Mouse (Mus musculus) midbrain, embryonic 13.5 days (tissue): Measurements from ENCODE around the gene Cdh12. TPM values are rescaled to one million over a fixed set of nuclear protein-coding genes. Genes with fewer than 3 reads are reported as not detected.

Experiments used
- ATAC-seq: fragments of 200-750 bp; cut with Nextera tagmentation; 2 replicates; pipeline ENCODE4 v1.8.0; 2017; ENCODE audit warnings: mild to moderate bottlenecking, moderate TSS enrichment, moderate library complexity
- H3K27ac ChIP-seq: fragments of 300-500 bp; sonication (generic); 2 replicates; pipeline ENCODE4 v1.5.1; 2015; ENCODE audit warnings: inconsistent platforms, mild to moderate bottlenecking, moderate library complexity
- H3K27me3 ChIP-seq: fragments of 300-500 bp; sonication (generic); 2 replicates; pipeline ENCODE4 v1.6.1; 2015; ENCODE audit warnings: mild to moderate bottlenecking, inconsistent platforms
- H3K36me3 ChIP-seq: fragments of 300-500 bp; sonication (generic); 2 replicates; pipeline ENCODE4 v1.6.1; 2015; ENCODE audit warnings: mild to moderate bottlenecking, inconsistent platforms
- H3K4me1 ChIP-seq: fragments of 300-500 bp; sonication (generic); replicated peaks from 2 replicates; pipeline ENCODE4 v1.6.1; 2015; ENCODE audit warnings: inconsistent platforms
- H3K4me2 ChIP-seq: fragments of 300-500 bp; sonication (generic); replicated peaks from 2 replicates; pipeline ENCODE4 v1.6.1; 2015; ENCODE audit warnings: moderate library complexity, mild to moderate bottlenecking, inconsistent platforms
- H3K4me3 ChIP-seq: fragments of 300-500 bp; sonication (generic); replicated peaks from 2 replicates; pipeline ENCODE4 v1.5.1; 2015; ENCODE audit warnings: mild to moderate bottlenecking, inconsistent platforms
- H3K9ac ChIP-seq: fragments of 300-500 bp; sonication (generic); replicated peaks from 2 replicates; pipeline ENCODE4 v1.6.1; 2015; ENCODE audit warnings: mild to moderate bottlenecking, inconsistent platforms
- H3K9me3 ChIP-seq: fragments of 300-500 bp; sonication (generic); 2 replicates; pipeline ENCODE4 v1.6.1; 2016; ENCODE audit warnings: mild to moderate bottlenecking, inconsistent platforms
- WGBS: fragments of 180-500 bp; shearing (Covaris S2); methylation state at CpG from one replicate; pipeline ENCODE4 v1.1.7; 2015; 5-methylcytosine and 5-hydroxymethylcytosine counted together
- polyA plus RNA-seq: library from polyadenylated mRNA; unstranded; fragments of >200 nt; fragmentation: Nextera tagmentation; extraction: Ambion mirVana; gene quantifications from 2 replicates; pipeline ENCODE4 v1.2.1, GENCODE M21; 2015

Cdh12 gene
- polyA plus RNA-seq, 1 experiment from 2014 or later: 2.7 TPM

DNA sequence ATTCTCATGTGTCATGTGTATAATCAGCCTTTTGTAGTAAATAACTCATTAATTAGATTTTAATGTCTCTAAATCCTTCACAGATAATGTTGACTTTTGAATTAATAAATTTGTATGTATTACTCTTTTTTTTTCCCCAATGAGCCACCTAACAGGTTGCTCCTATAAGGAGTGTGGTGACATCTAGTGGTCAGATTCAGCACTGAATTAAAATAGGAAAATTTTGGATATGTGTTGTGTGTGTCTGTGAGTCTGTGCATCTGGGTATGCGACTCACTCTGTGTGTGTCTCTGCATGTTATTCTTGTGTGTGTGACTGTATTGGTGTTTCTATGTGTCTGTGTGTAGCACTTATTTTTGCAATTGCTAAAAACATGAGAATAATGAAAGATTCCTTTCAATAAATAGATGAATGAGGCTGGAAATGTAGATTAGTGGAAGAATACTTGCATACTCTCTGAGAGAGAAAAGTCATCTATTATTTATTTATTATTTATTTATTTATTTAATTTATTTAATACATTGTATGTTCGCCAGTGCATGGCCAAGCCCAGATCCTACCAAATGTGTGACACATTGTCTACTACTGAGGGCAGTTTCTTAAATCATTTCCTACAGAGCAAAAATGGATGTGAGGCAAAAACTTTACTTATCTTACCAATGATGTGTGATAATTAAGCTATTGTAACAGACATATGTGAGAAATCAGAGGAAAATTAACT, 958.4 kb downstream of the Cdh12 start:
- 60% methylated on average over 2 of the region's 2 CpGs for WGBS
- H3K9me3 ChIP-seq: no peaks in the 10 kb centered on the region
- 0 out of 2 replicates have a peak, but pooled peaks have one; percentile 55 for ATAC-seq
- H3K4me2 ChIP-seq: no peak overlapping the region
- no peak overlapping the region for H3K27ac ChIP-seq
- no peaks in the 10 kb centered on the region for H3K27me3 ChIP-seq
- H3K4me3 ChIP-seq: no peak overlapping the region
- H3K4me1 ChIP-seq: no peaks in the 10 kb centered on the region
- H3K36me3 ChIP-seq: no peaks in the 10 kb centered on the region
- no peak overlapping the region for H3K9ac ChIP-seq

GRCm38 (mm10) chr15:21437347-21437746, 988.3 kb downstream of the Cdh12 start:
- no peaks in the 10 kb centered on the region for H3K27me3 ChIP-seq
- no peaks in the 10 kb centered on the region for H3K9me3 ChIP-seq
- no peak overlapping the region for H3K4me3 ChIP-seq
- ATAC-seq: no peak
- no peak overlapping the region for H3K9ac ChIP-seq
- no peaks in the 10 kb centered on the region for H3K36me3 ChIP-seq
- H3K4me1 ChIP-seq: peaks cover 5% of the 10 kb centered on the region; the same call in 1 of the 2 replicates
- H3K27ac ChIP-seq: no peak overlapping the region
- 88% methylated on average over 4 of the region's 4 CpGs for WGBS
- H3K4me2 ChIP-seq: no peak overlapping the region

GRCm38 (mm10) chr15:21437924-21438323, 988.9 kb downstream of the Cdh12 start:
- Histone ChIP-seq H3K36me3 (no peaks in the 10 kb centered on the region), H3K27me3 (no peaks in the 10 kb centered on the region), H3K4me3 (no peak overlapping the region), H3K4me2 (no peak overlapping the region), H3K9me3 (no peaks in the 10 kb centered on the region), H3K4me1 (peaks cover 5% of the 10 kb centered on the region; the same call in 1 of the 2 replicates), H3K9ac (no peak overlapping the region), H3K27ac (no peak overlapping the region)
- 0 out of 2 replicates have a peak, but pooled peaks have one; percentile 6 for ATAC-seq

DNA sequence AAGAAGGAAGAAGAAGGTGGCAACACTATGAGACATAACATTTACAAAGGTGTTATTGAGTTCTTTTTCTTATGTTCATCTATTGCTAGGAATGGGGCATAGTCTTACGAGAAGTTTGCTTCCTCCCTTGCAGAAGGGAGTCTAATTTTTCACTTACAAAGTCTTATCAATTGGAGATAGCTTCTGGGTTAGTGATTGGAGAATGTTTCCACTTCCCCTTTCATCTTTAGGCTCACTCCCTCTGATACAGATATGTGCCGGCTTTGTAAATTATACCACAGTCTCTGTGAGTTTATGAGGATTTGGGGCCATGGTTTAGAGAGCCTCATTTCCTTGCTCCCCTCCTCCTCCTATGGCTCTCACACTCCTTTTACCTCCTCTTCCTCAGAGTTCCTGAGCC, 1009.0 kb downstream of the Cdh12 start:
- ATAC-seq: no peak
- H3K9me3 ChIP-seq: no peaks in the 10 kb centered on the region
- H3K27me3 ChIP-seq: no peaks in the 10 kb centered on the region
- no peak overlapping the region for H3K27ac ChIP-seq
- no peak overlapping the region for H3K4me2 ChIP-seq
- WGBS: 89% methylated on average over 2 of the region's 2 CpGs
- H3K4me3 ChIP-seq: no peak overlapping the region
- no peak overlapping the region for H3K9ac ChIP-seq
- H3K36me3 ChIP-seq: no peaks in the 10 kb centered on the region
- no peaks in the 10 kb centered on the region for H3K4me1 ChIP-seq

DNA sequence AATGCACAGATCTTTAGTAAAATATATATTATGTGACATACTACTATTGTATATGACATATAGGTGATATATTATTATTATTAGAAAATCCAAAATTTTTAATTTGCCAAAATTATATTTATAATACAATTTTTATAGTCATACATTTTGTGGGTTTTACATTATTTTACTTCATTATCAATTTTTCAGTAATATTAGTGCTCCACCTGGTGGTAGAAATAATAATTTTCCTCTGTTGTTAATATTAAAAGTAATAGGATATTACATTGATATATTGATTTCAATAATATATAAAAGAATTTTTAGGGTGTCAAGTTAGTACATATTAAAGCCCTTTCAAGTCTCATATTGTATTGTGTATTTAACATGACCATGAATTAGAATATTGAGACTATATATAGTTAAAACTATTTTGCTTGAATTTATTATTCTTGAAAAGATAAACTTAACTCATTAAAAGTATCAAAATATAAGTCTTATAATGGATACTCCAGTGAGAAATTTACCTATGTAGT, 1070.3 kb downstream of the Cdh12 start:
- Histone ChIP-seq H3K36me3 (no peaks in the 10 kb centered on the region), H3K27ac (no peak overlapping the region), H3K4me1 (no peaks in the 10 kb centered on the region), H3K9ac (no peak overlapping the region), H3K9me3 (no peaks in the 10 kb centered on the region), H3K4me2 (no peak overlapping the region), H3K4me3 (no peak overlapping the region), H3K27me3 (no peaks in the 10 kb centered on the region)
- ATAC-seq: no peak

DNA sequence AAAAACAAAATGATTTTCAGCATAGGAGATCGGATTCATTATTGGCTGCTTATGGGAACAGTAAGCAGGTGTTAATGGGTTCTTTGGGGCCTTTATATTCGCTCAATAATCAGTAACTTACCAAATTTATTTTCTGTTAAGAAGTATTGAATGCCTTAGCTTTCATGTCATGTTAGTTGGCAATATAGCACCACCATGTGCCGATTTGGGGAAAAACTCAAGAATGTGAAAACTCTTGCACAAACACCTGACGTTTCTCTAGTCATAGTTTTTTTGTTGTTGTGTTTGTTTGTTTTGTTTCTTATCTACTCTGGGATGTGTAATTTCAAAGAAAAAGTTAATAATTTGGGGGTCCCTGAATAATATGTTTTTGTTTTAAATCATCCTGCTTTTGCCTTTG, 1081.7 kb downstream of the Cdh12 start:
- no peak overlapping the region for H3K4me3 ChIP-seq
- H3K36me3 ChIP-seq: no peaks in the 10 kb centered on the region
- H3K4me1 ChIP-seq: no peaks in the 10 kb centered on the region
- no peak overlapping the region for H3K4me2 ChIP-seq
- H3K27me3 ChIP-seq: no peaks in the 10 kb centered on the region
- ATAC-seq: no peak
- no peak overlapping the region for H3K9ac ChIP-seq
- H3K27ac ChIP-seq: no peak overlapping the region
- H3K9me3 ChIP-seq: no peaks in the 10 kb centered on the region
- whole genome bisulfite sequencing: 71% methylated on average over 4 of the region's 4 CpGs

GRCm38 (mm10) chr15:21536909-21537308, 1087.8 kb downstream of the Cdh12 start:
- Histone ChIP-seq H3K4me3 (no peak overlapping the region), H3K4me2 (no peak overlapping the region), H3K4me1 (no peaks in the 10 kb centered on the region), H3K36me3 (no peaks in the 10 kb centered on the region), H3K9ac (no peak overlapping the region), H3K27me3 (no peaks in the 10 kb centered on the region), H3K27ac (no peak overlapping the region), H3K9me3 (no peaks in the 10 kb centered on the region)
- peak; percentile 74; the same call in 1 of the 2 replicates for ATAC-seq
- 68% methylated on average over 2 of the region's 2 CpGs for WGBS

DNA sequence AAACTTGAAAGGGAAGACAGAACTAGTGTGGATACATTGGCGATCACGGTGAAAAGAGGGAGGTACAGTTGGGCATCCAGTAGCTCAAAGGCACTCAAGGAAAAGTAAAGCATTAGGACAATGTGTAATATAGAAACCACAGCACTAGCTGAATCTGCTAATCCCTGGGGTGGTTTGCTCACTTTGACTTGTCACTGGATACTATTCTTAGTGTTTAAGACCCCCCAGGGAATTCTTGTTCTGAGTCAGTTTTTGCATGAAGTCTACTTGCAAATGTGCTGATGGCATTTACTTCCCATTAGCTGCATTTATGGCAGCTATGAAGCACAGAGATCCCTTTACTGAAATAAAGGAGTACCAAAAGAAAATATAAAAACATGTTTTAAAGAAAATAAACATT, 1095.7 kb downstream of the Cdh12 start:
- Histone ChIP-seq H3K9me3 (no peaks in the 10 kb centered on the region), H3K36me3 (no peaks in the 10 kb centered on the region), H3K9ac (no peak overlapping the region), H3K27me3 (no peaks in the 10 kb centered on the region), H3K4me2 (no peak overlapping the region), H3K4me3 (no peak overlapping the region), H3K27ac (no peak overlapping the region), H3K4me1 (no peaks in the 10 kb centered on the region)
- ATAC-seq: no peak
- WGBS: 98% methylated on average over 2 of the region's 2 CpGs

DNA sequence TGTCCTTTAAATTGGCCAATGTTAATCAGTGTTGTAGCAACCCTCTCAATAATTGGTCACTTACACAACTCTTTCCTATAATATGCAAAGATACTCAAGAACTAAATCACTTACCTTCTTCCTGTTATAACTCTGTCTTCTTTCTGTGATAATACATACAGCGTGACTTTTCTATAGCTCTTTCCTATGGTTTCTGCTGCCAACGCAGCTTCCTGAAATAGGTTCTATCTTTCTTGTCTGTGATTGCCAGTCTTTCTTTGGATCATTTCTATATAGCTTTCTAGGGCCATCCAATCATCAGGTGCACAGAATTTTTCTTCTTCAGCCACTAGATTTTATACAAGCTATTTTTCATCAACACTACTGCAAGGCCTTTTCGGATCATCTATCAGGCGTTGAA, 1106.9 kb downstream of the Cdh12 start:
- H3K4me1 ChIP-seq: no peaks in the 10 kb centered on the region
- no peaks in the 10 kb centered on the region for H3K36me3 ChIP-seq
- no peak overlapping the region for H3K4me2 ChIP-seq
- H3K27me3 ChIP-seq: no peaks in the 10 kb centered on the region
- WGBS: 92% methylated on average over 4 of the region's 4 CpGs
- no peak overlapping the region for H3K27ac ChIP-seq
- H3K9me3 ChIP-seq: no peaks in the 10 kb centered on the region
- no peak overlapping the region for H3K9ac ChIP-seq
- no peak overlapping the region for H3K4me3 ChIP-seq
- ATAC-seq: no peak

DNA sequence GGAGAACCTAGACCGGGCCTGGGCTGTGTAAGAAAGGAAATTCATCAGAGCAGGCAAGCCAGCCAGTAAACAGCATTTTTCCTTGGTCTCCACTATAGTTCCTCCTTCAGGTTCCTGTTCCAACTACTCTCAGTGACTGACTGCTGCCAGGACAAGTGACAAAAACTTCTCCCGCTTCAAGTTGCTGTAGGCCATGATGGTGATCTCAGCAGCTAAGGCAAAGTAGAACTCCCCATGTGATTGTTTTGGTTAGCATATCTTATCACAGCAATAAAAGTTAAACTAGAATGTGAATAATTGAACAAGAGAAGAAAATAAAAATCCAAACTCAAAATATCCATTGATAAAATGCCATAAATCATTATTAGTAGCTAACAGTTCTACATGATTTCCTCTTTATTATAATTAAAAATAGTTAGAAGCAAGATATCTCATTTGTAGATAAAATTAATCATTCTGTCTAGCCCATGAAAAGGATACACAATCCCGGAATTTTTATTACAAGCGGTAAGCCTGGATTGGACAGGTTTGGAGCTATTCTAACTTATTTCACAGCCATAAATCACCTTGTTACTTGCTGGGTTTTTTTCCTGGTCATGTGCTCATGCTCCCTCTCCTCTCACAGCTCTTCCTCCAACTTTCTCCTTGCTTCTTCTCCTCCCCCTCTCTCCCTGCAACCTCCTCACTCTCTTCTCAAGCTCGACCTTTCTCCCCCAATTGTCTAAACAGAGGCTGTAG, 1117.4 kb downstream of the Cdh12 start:
- no peak overlapping the region for H3K9ac ChIP-seq
- WGBS: 87% methylated on average over 5 of the region's 5 CpGs
- H3K36me3 ChIP-seq: no peaks in the 10 kb centered on the region
- ATAC-seq: no peak
- H3K4me1 ChIP-seq: no peaks in the 10 kb centered on the region
- no peak overlapping the region for H3K4me3 ChIP-seq
- H3K27ac ChIP-seq: no peak overlapping the region
- no peak overlapping the region for H3K4me2 ChIP-seq
- no peaks in the 10 kb centered on the region for H3K27me3 ChIP-seq
- H3K9me3 ChIP-seq: no peaks in the 10 kb centered on the region

- Histone ChIP-seq H3K4me3 (no peak overlapping the region), H3K36me3 (no peaks in the 10 kb centered on the region), H3K9me3 (no peaks in the 10 kb centered on the region), H3K9ac (no peak overlapping the region), H3K4me2 (no peak overlapping the region), H3K27me3 (no peaks in the 10 kb centered on the region), H3K4me1 (no peaks in the 10 kb centered on the region), H3K27ac (no peak overlapping the region)
- ATAC-seq: no peak
- 59% methylated on average over 4 of the region's 4 CpGs for WGBS
Measured at GRCm38 (mm10) chr15:21604510-21604909, 1155.4 kb downstream of the Cdh12 start.
